Mouse (Mus musculus) intestine, embryonic 15.5 days (tissue): Measurements from ENCODE around the gene Rab11a. TPM values are rescaled to one million over a fixed set of nuclear protein-coding genes. Genes with fewer than 3 reads are reported as not detected.
"Not testable (repeated sequence)": the region's sequence is repeated elsewhere in the genome, so short reads cannot be mapped to it uniquely, and the experiment has no call there.

ENCODE experiments used
- ATAC-seq: fragments of 200-750 bp; cut with Nextera tagmentation; 2 replicates; pipeline ENCODE4 v1.8.0; 2017; ENCODE audit warnings: moderate TSS enrichment, moderate library complexity
- H3K27ac ChIP-seq: fragments of 300-500 bp; sonication (generic); 2 replicates; pipeline ENCODE4 v1.5.1; 2015; ENCODE audit warnings: mild to moderate bottlenecking, inconsistent platforms
- H3K27me3 ChIP-seq: fragments of 300-500 bp; sonication (generic); replicated peaks from 2 replicates; pipeline ENCODE4 v1.6.1; 2015; ENCODE audit warnings: inconsistent platforms
- H3K36me3 ChIP-seq: fragments of 300-500 bp; sonication (generic); 2 replicates; pipeline ENCODE4 v1.6.1; 2015; ENCODE audit warnings: inconsistent platforms
- H3K4me1 ChIP-seq: fragments of 300-500 bp; sonication (generic); replicated peaks from 2 replicates; pipeline ENCODE4 v1.6.1; 2015; ENCODE audit warnings: inconsistent platforms
- H3K4me2 ChIP-seq: fragments of 300-500 bp; sonication (generic); replicated peaks from 2 replicates; pipeline ENCODE4 v1.6.1; 2015; ENCODE audit warnings: mild to moderate bottlenecking, inconsistent platforms
- H3K4me3 ChIP-seq: fragments of 300-500 bp; sonication (generic); replicated peaks from 2 replicates; pipeline ENCODE4 v1.5.1; 2015; ENCODE audit warnings: inconsistent platforms
- H3K9ac ChIP-seq: fragments of 300-500 bp; sonication (generic); 2 replicates; pipeline ENCODE4 v1.6.1; 2015; ENCODE audit warnings: inconsistent platforms
- H3K9me3 ChIP-seq: fragments of 300-500 bp; sonication (generic); 2 replicates; pipeline ENCODE4 v1.6.1; 2016; ENCODE audit warnings: inconsistent platforms
- WGBS: fragments of 180-500 bp; shearing (Covaris S2); methylation state at CpG from one replicate; pipeline ENCODE4 v1.1.7; 2015; 5-methylcytosine and 5-hydroxymethylcytosine counted together
- polyA plus RNA-seq: library from polyadenylated mRNA; unstranded; fragments of >200 nt; fragmentation: Nextera tagmentation; extraction: Ambion mirVana; gene quantifications from 2 replicates; pipeline ENCODE4 v1.2.1, GENCODE M21; 2015

The Rab11a gene
- polyA plus RNA-seq, 1 experiment from 2014 or later, result 512 TPM

DNA sequence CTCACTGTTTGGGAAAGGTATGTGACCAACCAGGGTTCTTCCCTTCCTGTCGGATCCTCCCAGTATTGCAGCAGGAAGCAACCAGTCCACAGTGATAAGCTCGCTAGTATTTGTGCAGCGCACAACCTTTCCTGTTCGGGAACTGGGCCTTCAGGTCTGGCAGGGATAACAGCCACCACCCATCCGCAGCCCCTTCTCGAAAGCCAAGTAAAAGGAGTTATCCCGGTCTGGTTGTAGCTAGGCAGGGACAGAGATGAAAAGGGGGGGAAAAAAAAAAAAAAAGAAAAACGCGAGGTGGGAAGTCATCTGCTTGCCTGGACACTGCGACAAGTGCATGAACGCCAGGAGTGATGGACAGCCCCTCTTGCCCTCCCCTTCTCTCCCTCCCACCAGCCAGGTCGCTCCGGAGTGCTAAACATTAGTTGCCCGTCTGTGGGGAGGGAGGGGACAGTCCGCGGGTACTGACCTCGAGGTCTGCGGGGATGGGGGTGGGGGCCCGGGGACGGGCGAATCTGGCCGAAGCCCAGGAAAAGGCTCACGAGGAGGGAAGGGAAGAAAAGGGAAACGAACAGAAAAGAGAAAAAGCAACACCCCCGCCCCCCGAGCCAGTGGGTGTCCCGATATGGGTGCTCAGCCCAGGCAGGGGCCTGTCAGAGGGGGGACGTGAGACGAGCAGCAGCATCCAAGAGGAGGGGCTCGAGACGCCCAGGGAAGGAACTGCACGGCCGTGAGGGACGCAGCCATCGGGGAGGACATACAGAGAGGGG, 736 bp downstream of the Rab11a start:
- WGBS, result under 1% methylated on average over 33 of the region's 35 CpGs
- peak overlapping the region; percentile 80 for H3K9ac ChIP-seq
- H3K4me3 ChIP-seq, result peak overlapping the region; percentile 99
- ATAC-seq, result peak; percentile 77
- H3K27me3 ChIP-seq, result no peaks in the 10 kb centered on the region
- H3K4me1 ChIP-seq, result 0 out of 2 replicates have a peak, but pooled peaks cover 2% of the 10 kb centered on the region
- H3K27ac ChIP-seq, result peak overlapping the region; percentile 94
- H3K36me3 ChIP-seq, result no peaks in the 10 kb centered on the region
- H3K4me2 ChIP-seq, result peak overlapping the region; percentile 74
- no peaks in the 10 kb centered on the region for H3K9me3 ChIP-seq

DNA sequence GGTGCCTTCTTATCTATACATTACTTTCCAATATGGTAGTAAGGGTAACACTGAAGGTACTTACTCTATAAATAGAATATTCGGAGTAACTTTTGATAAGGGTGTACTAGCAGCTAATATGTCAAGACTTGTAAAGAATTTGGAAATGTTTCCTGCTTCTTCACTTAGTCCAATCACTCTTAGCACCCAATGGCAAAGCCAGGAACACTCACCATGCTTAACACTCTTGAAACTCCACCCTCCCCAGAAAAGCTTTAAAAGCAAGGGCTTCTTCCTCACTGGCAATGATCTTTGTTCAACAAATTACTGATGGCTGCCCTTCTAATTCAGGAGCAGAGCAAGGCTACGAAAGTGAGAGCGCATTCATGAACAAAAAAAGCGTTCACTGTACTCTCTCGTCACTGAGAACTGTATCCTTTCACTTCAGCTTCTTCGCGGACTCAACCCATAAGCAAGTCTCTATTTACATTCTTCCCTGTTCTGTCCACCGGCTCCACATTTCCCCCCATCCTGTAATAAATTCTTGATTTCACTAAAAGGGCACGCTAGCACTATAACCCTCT, 1.4 kb downstream of the Rab11a start:
- WGBS, result 9% methylated on average over 9 of the region's 9 CpGs
- Histone ChIP-seq H3K36me3 (no peaks in the 10 kb centered on the region), H3K4me1 (0 out of 2 replicates have a peak, but pooled peaks cover 2% of the 10 kb centered on the region), H3K27ac (peak overlapping the region; percentile 94), H3K9me3 (no peaks in the 10 kb centered on the region), H3K4me3 (peak overlapping the region; percentile 99), H3K9ac (peak overlapping the region; percentile 80), H3K27me3 (no peaks in the 10 kb centered on the region), H3K4me2 (peak overlapping the region; percentile 74)
- ATAC-seq, result no peak

DNA sequence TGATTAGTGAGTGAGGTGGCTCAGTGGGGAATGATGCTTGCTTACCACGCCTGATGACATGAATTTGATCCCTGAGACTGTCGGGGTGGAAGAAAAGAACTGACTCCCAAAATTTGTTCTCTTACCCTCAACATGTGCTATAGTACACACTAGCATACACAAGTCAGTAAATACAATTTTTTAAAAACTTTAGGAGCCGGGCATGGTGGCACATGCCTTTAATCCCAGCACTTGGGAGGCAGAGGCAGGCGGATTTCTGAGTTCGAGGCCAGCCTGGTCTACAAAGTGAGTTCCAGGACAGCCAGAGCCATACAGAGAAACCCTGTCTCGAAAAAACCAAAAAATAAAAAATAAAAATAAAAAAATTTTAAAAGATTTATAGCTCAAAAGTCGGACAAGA, 2.6 kb downstream of the Rab11a start:
- ATAC-seq, H3K4me1 ChIP-seq, H3K4me3 ChIP-seq, H3K9ac ChIP-seq, H3K27ac ChIP-seq, H3K36me3 ChIP-seq, H3K4me2 ChIP-seq, H3K9me3 ChIP-seq, H3K27me3 ChIP-seq: not testable (repeated sequence)
- 88% methylated on average over 7 of the region's 7 CpGs for WGBS

DNA sequence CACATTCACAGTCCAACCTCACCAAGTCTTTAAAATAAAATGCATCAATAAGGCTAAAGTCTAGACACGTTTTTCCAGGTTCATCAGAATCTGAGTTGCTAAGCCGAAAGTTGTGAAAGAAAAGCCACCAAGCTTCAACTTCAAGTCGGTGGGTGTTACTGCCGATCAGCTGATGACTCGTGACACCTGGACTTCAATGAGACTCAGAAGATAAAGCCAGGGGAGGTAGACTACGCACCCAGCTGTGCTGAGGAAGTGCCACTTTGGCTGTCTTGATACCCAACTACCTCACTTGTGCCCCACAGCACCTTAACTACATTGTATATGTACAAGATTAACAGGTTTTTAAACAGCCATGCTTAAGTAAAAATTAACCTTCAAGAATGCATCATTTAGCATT, 3.4 kb downstream of the Rab11a start:
- Histone ChIP-seq H3K4me2 (no peak overlapping the region), H3K9ac (no peak overlapping the region), H3K27me3 (no peaks in the 10 kb centered on the region), H3K36me3 (no peaks in the 10 kb centered on the region), H3K4me3 (no peak overlapping the region), H3K4me1 (0 out of 2 replicates have a peak, but pooled peaks cover 2% of the 10 kb centered on the region), H3K9me3 (no peaks in the 10 kb centered on the region), H3K27ac (no peak overlapping the region)
- WGBS, result 60% methylated on average over 6 of the region's 6 CpGs
- ATAC-seq, result no peak

GRCm38 (mm10) chr9:64731029-64731560, 6.5 kb downstream of the Rab11a start:
- no peak overlapping the region for H3K4me2 ChIP-seq
- H3K4me3 ChIP-seq, result no peak overlapping the region
- ATAC-seq, result no peak
- H3K36me3 ChIP-seq, result no peaks in the 10 kb centered on the region
- no peaks in the 10 kb centered on the region for H3K27me3 ChIP-seq
- no peak overlapping the region for H3K27ac ChIP-seq
- 91% methylated on average over 3 of the region's 3 CpGs for WGBS
- H3K4me1 ChIP-seq, result 0 out of 2 replicates have a peak, but pooled peaks cover 2% of the 10 kb centered on the region
- H3K9ac ChIP-seq, result no peak overlapping the region
- no peaks in the 10 kb centered on the region for H3K9me3 ChIP-seq

DNA sequence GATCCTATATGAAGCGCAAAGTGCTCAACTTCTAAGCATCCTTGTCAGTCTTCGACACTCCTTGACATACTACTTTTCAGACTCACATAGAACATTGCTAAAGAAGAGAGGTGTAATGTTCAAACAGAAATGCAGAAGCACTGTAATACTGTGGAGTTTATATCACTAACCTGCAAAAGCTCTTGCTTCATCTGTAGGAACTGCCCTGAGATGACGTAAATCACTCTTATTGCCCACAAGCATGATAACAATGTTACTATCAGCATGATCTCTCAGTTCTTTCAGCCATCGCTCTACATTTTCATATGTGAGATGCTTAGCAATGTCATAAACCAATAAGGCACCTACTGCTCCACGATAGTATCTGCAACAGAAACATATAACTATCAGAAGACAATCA, 11.1 kb downstream of the Rab11a start:
- no peaks in the 10 kb centered on the region for H3K36me3 ChIP-seq
- H3K27ac ChIP-seq, result no peak overlapping the region
- no peaks in the 10 kb centered on the region for H3K27me3 ChIP-seq
- H3K4me3 ChIP-seq, result no peak overlapping the region
- H3K9ac ChIP-seq, result no peak overlapping the region
- no peak overlapping the region for H3K4me2 ChIP-seq
- no peaks in the 10 kb centered on the region for H3K9me3 ChIP-seq
- H3K4me1 ChIP-seq, result no peaks in the 10 kb centered on the region
- ATAC-seq, result no peak
- WGBS, result 87% methylated on average over 5 of the region's 5 CpGs

DNA sequence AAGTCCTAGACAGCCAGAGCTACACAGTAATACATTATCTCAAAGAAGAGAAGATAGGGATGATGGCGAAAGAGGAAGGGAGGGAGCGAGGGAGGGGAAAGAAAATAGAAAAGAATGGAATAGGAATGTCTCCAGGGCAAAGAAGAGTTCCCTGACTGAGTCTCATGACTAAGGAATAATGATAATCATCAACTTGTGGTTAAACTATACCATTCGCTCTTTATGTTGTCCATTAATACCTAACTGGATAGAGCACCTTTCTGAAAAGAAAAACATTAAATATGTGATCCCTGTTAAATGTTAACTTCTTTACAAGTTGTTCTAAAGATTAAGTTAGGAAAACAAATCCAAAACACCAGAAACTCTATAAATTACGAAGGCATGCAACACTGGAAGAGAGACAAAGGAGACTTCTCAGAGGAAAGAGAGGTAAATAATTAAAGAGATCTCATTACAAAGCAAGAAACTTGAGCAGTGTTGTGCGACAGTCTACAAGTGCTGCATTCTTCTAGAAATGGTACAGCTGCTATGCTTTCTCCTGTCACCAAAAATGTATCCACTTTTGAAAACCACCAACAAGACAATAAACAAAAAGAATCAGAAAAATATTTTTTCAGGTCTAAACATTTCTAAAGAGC, 17.9 kb downstream of the Rab11a start:
- ATAC-seq, result no peak
- 60% methylated on average over 5 of the region's 5 CpGs for WGBS
- Histone ChIP-seq H3K4me1 (no peaks in the 10 kb centered on the region), H3K9me3 (no peaks in the 10 kb centered on the region), H3K36me3 (peaks cover 4% of the 10 kb centered on the region; the same call in 1 of the 2 replicates), H3K27me3 (no peaks in the 10 kb centered on the region), H3K4me3 (no peak overlapping the region), H3K4me2 (no peak overlapping the region), H3K9ac (no peak overlapping the region), H3K27ac (no peak overlapping the region)

DNA sequence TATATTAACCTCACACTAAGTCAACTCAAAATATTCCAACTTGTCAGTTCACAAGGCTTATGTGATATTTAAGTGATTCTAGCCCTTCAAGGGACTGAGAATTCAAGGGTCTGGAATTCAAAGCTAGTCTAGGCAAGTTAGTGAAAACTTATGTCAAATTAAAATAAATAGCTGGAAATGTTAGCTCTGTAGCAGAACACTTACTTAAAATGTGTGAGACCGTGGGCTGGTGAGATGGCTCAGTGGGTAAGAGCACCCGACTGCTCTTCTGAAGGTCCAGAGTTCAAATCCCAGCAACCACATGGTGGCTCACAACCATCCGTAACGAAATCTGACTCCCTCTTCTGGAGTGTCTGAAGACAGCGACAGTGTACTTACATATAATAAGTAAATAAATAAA, 27.3 kb downstream of the Rab11a start:
- not testable (repeated sequence) for H3K4me3 ChIP-seq, H3K9me3 ChIP-seq, H3K36me3 ChIP-seq

GRCm38 (mm10) chr9:64704073-64704840, 33.3 kb downstream of the Rab11a start:
- Histone ChIP-seq H3K27ac (no peak overlapping the region), H3K4me3 (no peak overlapping the region), H3K4me1 (0 out of 2 replicates have a peak, but pooled peaks cover 24% of the 10 kb centered on the region), H3K27me3 (no peaks in the 10 kb centered on the region), H3K4me2 (no peak overlapping the region), H3K36me3 (peaks cover 6% of the 10 kb centered on the region; the same call in 1 of the 2 replicates), H3K9me3 (no peaks in the 10 kb centered on the region), H3K9ac (no peak overlapping the region)
- ATAC-seq, result no peak
- 76% methylated on average over 5 of the region's 5 CpGs for WGBS

More for the DNA sequence above, 27.3 kb downstream of the Rab11a start:
- H3K27me3 ChIP-seq, H3K4me1 ChIP-seq, H3K4me2 ChIP-seq, H3K27ac ChIP-seq, H3K9ac ChIP-seq, ATAC-seq: not testable (repeated sequence)
- 89% methylated on average over 5 of the region's 5 CpGs for WGBS

DNA sequence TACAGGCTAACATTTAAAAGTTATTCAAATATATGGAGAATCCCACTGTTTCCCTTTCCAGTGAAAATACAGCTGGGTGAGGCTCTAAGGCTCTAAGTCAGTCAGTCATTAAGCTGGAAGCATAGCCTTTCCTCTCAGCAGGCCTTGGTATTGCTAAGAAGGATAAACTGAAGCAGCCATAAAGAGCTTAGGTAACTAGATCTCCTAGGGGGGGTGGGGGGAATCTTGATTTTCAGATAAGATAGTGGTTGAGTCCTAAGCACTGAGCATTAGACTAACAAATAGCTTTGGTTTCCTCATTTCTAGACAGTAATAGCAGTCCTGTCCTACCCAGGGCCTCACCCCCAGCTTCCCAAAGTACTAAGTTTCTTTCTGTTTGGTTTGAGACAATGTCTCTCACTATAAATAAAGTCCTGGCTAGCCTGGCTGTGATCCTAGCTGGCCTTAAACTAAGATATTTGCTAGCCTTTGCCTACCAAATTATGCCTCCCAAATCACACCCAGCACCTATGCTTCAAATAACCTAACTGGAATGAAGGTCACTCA, 34.1 kb downstream of the Rab11a start:
- H3K9ac ChIP-seq, result no peak overlapping the region
- 0 out of 2 replicates have a peak, but pooled peaks cover 25% of the 10 kb centered on the region for H3K4me1 ChIP-seq
- H3K36me3 ChIP-seq, result peaks cover 8% of the 10 kb centered on the region; the same call in 1 of the 2 replicates
- no peak overlapping the region for H3K4me3 ChIP-seq
- no peaks in the 10 kb centered on the region for H3K27me3 ChIP-seq
- H3K4me2 ChIP-seq, result no peak overlapping the region
- ATAC-seq, result no peak
- 0 out of 2 replicates have a peak overlapping the region, but pooled peaks have one; percentile 18 for H3K27ac ChIP-seq
- no peaks in the 10 kb centered on the region for H3K9me3 ChIP-seq

GRCm38 (mm10) chr9:64702937-64703336, 34.6 kb downstream of the Rab11a start:
- WGBS, result 55% methylated on average over 2 of the region's 2 CpGs
- Histone ChIP-seq H3K36me3 (0 out of 2 replicates have a peak, but pooled peaks cover 3% of the 10 kb centered on the region), H3K4me1 (0 out of 2 replicates have a peak, but pooled peaks cover 25% of the 10 kb centered on the region), H3K9ac (no peak overlapping the region), H3K4me2 (no peak overlapping the region), H3K4me3 (no peak overlapping the region), H3K27me3 (no peaks in the 10 kb centered on the region), H3K9me3 (no peaks in the 10 kb centered on the region), H3K27ac (0 out of 2 replicates have a peak overlapping the region, but pooled peaks have one; percentile 18)
- peak; percentile 85 for ATAC-seq
